Mouse (Mus musculus) induced T-regulatory cell, adult 2 months (primary cell): ENCODE data around the gene Dnajc24.
A peak's percentile ranks its signal among the peaks of the same experiment; 100 is the strongest.

Experiments
- DNase-seq: peaks from one replicate; pipeline ENCODE4 v3.0.0-alpha.2; 2012; ENCODE audit warnings: low read depth

The Dnajc24 gene

GRCm38 (mm10) chr2:106002835-106003739 is at the start of gene Dnajc24:
Gene Dnajc24, minus strand, starts transcription at chr2:106003549.
- DNase-seq = peak; percentile 95

GRCm38 (mm10) chr2:106046686-106047085 is 43.3 kb upstream of the Dnajc24 start:
- no peak for DNase-seq

- no peak for DNase-seq
Observed at GRCm38 (mm10) chr2:106042495-106042894, 39.1 kb upstream of the Dnajc24 start.

- DNase-seq = no peak
Observed at GRCm38 (mm10) chr2:106041961-106042360, 38.6 kb upstream of the Dnajc24 start.

GRCm38 (mm10) chr2:106038286-106038685 is 34.9 kb upstream of the Dnajc24 start:
- no peak for DNase-seq

GRCm38 (mm10) chr2:106024895-106025294 is 21.5 kb upstream of the Dnajc24 start:
- DNase-seq = no peak

GRCm38 (mm10) chr2:106008415-106008814 is 5.1 kb upstream of the Dnajc24 start:
- no peak for DNase-seq

- DNase-seq = no peak
Observed at GRCm38 (mm10) chr2:105987999-105988398, 15.3 kb downstream of the Dnajc24 start.

- DNase-seq = no peak
Observed at GRCm38 (mm10) chr2:105987131-105987530, 16.2 kb downstream of the Dnajc24 start.

GRCm38 (mm10) chr2:105985206-105985605 is 18.1 kb downstream of the Dnajc24 start:
- DNase-seq = no peak

GRCm38 (mm10) chr2:105978065-105978464 is 25.3 kb downstream of the Dnajc24 start:
- DNase-seq = no peak

GRCm38 (mm10) chr2:105973941-105974340 is 29.4 kb downstream of the Dnajc24 start:
- DNase-seq = no peak

- no peak for DNase-seq
Observed at GRCm38 (mm10) chr2:105963447-105963846, 39.9 kb downstream of the Dnajc24 start.

- DNase-seq = no peak
Observed at GRCm38 (mm10) chr2:105953862-105954261, 49.5 kb downstream of the Dnajc24 start.

GRCm38 (mm10) chr2:105951350-105951940 is 51.9 kb downstream of the Dnajc24 start:
- DNase-seq = no peak

GRCm38 (mm10) chr2:105950131-105950530 is 53.2 kb downstream of the Dnajc24 start:
- DNase-seq = no peak

GRCm38 (mm10) chr2:105917623-105918346 is 85.6 kb downstream of the Dnajc24 start:
- no peak for DNase-seq
